Mouse (Mus musculus) liver, embryonic 14.5 days (tissue): ENCODE results near the gene Pfdn4. TPM values are rescaled to one million over a fixed set of nuclear protein-coding genes. Genes with fewer than 3 reads are reported as not detected.

Experiments
- ATAC-seq: fragments of 200-750 bp; cut with Nextera tagmentation; 2 replicates; pipeline ENCODE4 v1.8.0; 2017; ENCODE audit warnings: moderate number of reproducible peaks, mild to moderate bottlenecking, moderate library complexity; ENCODE audit not compliant: insufficient read depth
- DNase-seq, 3 experiments: peaks; one replicate each; pipeline ENCODE4 v3.0.0-alpha.2; 2012 to 2013; ENCODE audit warnings: low read depth in 3 of 3, low spot score in 3 of 3
- H3K27ac ChIP-seq: fragments of 300-500 bp; sonication (generic); 2 replicates; pipeline ENCODE4 v1.5.1; 2014; ENCODE audit warnings: moderate library complexity, mild to moderate bottlenecking, control low read depth, inconsistent platforms
- H3K27me3 ChIP-seq: fragments of 300-500 bp; sonication (generic); 2 replicates; pipeline ENCODE4 v1.6.1; 2014; ENCODE audit warnings: mild to moderate bottlenecking, low read length, moderate library complexity; ENCODE audit not compliant: control insufficient read depth, insufficient read depth
- H3K36me3 ChIP-seq: fragments of 300-500 bp; sonication (generic); replicated peaks from 2 replicates; pipeline ENCODE4 v1.6.1; 2014; ENCODE audit warnings: low read depth; ENCODE audit not compliant: control insufficient read depth, insufficient read depth
- H3K4me1 ChIP-seq, 2 experiments: fragments of 200-500 bp in 1 of 2; fragments of 300-500 bp in 1 of 2; sonication (generic) in 1 of 2; replicated peaks; 2 replicates each; pipeline ENCODE4 v1.6.1; 2012 to 2014; ENCODE audit warnings: antibody characterized with exemption in 1 of 2, inconsistent platforms in 1 of 2, low read length in 1 of 2; ENCODE audit not compliant: control insufficient read depth in 2 of 2, insufficient read depth in 2 of 2
- H3K4me2 ChIP-seq: fragments of 300-500 bp; sonication (generic); 2 replicates; pipeline ENCODE4 v1.6.1; 2014; ENCODE audit warnings: low read depth, mild to moderate bottlenecking, control low read depth, moderate library complexity
- H3K4me3 ChIP-seq, 2 experiments: fragments of 200-500 bp in 1 of 2; fragments of 300-500 bp in 1 of 2; sonication (generic) in 1 of 2; 2 replicates each; pipeline ENCODE4 v1.5.1; 2012 to 2014; ENCODE audit warnings: low read depth in 2 of 2, low read length in 2 of 2, mild to moderate bottlenecking in 2 of 2, control low read depth in 1 of 2, inconsistent platforms in 1 of 2, moderate library complexity in 1 of 2; ENCODE audit not compliant: insufficient read depth in 1 of 2
- H3K9ac ChIP-seq: fragments of 300-500 bp; sonication (generic); replicated peaks from 2 replicates; pipeline ENCODE4 v1.6.1; 2014; ENCODE audit warnings: mild to moderate bottlenecking, control low read depth, moderate library complexity
- H3K9me3 ChIP-seq: fragments of 300-500 bp; sonication (generic); 2 replicates; pipeline ENCODE4 v1.6.1; 2016; ENCODE audit warnings: low read length, mixed read lengths; ENCODE audit not compliant: control insufficient read depth
- CTCF ChIP-seq: IDR thresholded peaks from 2 replicates; pipeline ENCODE4 v1.5.1; 2016; ENCODE audit warnings: antibody characterized with exemption, low read depth, control low read depth
- EP300 ChIP-seq: IDR thresholded peaks from 2 replicates; pipeline ENCODE4 v1.6.1; 2016; ENCODE audit warnings: antibody characterized with exemption, low read depth
- WGBS: fragments of 180-500 bp; shearing (Covaris S2); extraction: QIAGEN DNeasy Blood & Tissue Kit; methylation state at CpG from one replicate; pipeline ENCODE4 v1.1.7; 2014; ENCODE audit not compliant: insufficient replicate concordance; 5-methylcytosine and 5-hydroxymethylcytosine counted together
- polyA plus RNA-seq, 2 experiments: library from polyadenylated mRNA; depleted of rRNA in 1 of 2; stranded (reverse) in 1 of 2; unstranded in 1 of 2; fragments of >200 nt; fragmentation: Nextera tagmentation in 1 of 2; extraction: Ambion mirVana in 1 of 2; gene quantifications; 2 replicates each; pipeline versions ENCODE4 v1.2.1 to v1.2.3; 2012 to 2014

Pfdn4 gene
- polyA plus RNA-seq, 2 experiments, result 24.7 to 45.1 TPM

DNA sequence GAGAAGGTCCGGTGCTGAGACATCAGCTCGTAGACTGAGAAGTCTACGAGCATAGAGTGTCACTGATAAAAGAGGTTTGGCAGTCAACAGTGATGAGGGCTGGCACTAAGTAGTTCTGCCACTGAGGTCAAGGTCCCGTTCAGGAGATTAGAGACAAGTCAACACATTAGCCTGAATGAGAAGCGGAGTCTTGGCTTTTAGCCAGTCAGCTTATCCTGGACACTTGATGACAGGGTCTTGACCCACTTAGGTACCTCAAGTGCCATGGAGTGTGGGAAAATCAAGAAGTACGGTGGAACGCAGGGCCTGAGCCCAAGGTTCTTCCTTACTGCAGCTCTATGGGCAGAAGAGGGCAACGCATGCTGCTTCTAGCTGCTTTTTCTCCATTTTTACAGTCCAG, 19.6 kb upstream of the Pfdn4 start:
- H3K4me1 ChIP-seq, result no peaks in the 10 kb centered on the region
- no peaks in the 10 kb centered on the region for H3K27me3 ChIP-seq
- ATAC-seq (no peak), DNase-seq (no peak)
- H3K36me3 ChIP-seq, result no peaks in the 10 kb centered on the region
- no peak overlapping the region for H3K4me2 ChIP-seq
- 70% methylated on average over 8 of the region's 8 CpGs for WGBS
- H3K9ac ChIP-seq, result no peak overlapping the region
- H3K9me3 ChIP-seq, result no peaks in the 10 kb centered on the region
- TF ChIP-seq CTCF (no peak), EP300 (no peak)
- H3K27ac ChIP-seq, result no peak overlapping the region
- no peak overlapping the region for H3K4me3 ChIP-seq

DNA sequence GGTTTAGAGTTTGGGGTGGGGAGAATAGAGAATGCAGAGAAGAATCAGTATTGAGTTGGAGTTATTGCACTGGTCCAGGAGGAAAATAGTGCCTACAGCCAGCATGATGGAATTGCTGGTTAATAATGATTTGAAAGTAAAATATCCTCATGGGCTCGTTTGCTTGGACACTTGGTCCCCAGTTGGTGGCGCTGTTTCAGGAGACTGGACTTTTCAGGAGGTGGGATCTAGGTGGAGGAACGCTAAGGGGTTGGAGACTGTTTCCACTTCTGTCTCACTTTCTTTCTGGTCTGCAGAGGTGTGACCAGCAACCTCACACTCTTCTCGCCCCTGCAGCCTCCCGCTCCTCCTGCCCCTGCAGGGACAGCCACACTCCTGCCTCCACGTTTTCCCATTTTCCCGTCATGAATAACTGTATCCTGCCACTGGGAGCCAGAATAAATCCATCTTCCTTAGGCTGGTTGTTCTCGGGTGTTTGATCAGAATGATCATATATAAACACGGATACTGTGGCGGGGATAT, 14.1 kb upstream of the Pfdn4 start:
- WGBS, result 49% methylated on average over 10 of the region's 10 CpGs
- TF ChIP-seq EP300 (no peak), CTCF (no peak)
- DNase-seq, result no peak
- Histone ChIP-seq H3K4me1 (no peaks in the 10 kb centered on the region), H3K27me3 (no peaks in the 10 kb centered on the region; the same call in 1 of the 2 replicates), H3K9ac (no peak overlapping the region), H3K4me2 (no peak overlapping the region), H3K9me3 (no peaks in the 10 kb centered on the region), H3K27ac (no peak overlapping the region), H3K36me3 (no peaks in the 10 kb centered on the region), H3K4me3 (no peak overlapping the region)
- ATAC-seq, result no peak

GRCm38 (mm10) chr2:170483914-170484313, 12.3 kb upstream of the Pfdn4 start:
- Histone ChIP-seq H3K27me3 (no peaks in the 10 kb centered on the region; the same call in 1 of the 2 replicates), H3K36me3 (no peaks in the 10 kb centered on the region), H3K4me1 (no peaks in the 10 kb centered on the region), H3K9ac (no peak overlapping the region), H3K4me3 (no peak overlapping the region), H3K27ac (no peak overlapping the region), H3K4me2 (no peak overlapping the region), H3K9me3 (no peaks in the 10 kb centered on the region)
- no peak for DNase-seq
- ATAC-seq, result no peak
- WGBS, result 55% methylated on average over 11 of the region's 11 CpGs
- TF ChIP-seq CTCF (no peak), EP300 (no peak)

GRCm38 (mm10) chr2:170487202-170487601, 9.0 kb upstream of the Pfdn4 start:
- 70% methylated on average over 7 of the region's 7 CpGs for whole genome bisulfite sequencing
- H3K36me3 ChIP-seq, result no peaks in the 10 kb centered on the region
- no peak overlapping the region for H3K4me2 ChIP-seq
- H3K27ac ChIP-seq, result no peak overlapping the region
- DNase-seq (no peak), ATAC-seq (no peak)
- no peaks in the 10 kb centered on the region for H3K9me3 ChIP-seq
- H3K9ac ChIP-seq, result no peak overlapping the region
- no peaks in the 10 kb centered on the region; the same call in 1 of the 2 replicates for H3K27me3 ChIP-seq
- H3K4me3 ChIP-seq, result no peak overlapping the region
- H3K4me1 ChIP-seq, result no peaks in the 10 kb centered on the region
- TF ChIP-seq EP300, result no peak
- no peak for TF ChIP-seq CTCF

GRCm38 (mm10) chr2:170487890-170488502, 8.2 kb upstream of the Pfdn4 start:
- ATAC-seq (no peak), DNase-seq (no peak)
- H3K36me3 ChIP-seq, result no peaks in the 10 kb centered on the region
- TF ChIP-seq CTCF, result peak; percentile 52; the same call in 1 of the 2 replicates
- no peak for TF ChIP-seq EP300
- no peak overlapping the region for H3K9ac ChIP-seq
- H3K27me3 ChIP-seq, result no peaks in the 10 kb centered on the region; the same call in 1 of the 2 replicates
- H3K9me3 ChIP-seq, result no peaks in the 10 kb centered on the region
- no peak overlapping the region for H3K4me2 ChIP-seq
- WGBS, result 47% methylated on average over 26 of the region's 26 CpGs
- H3K4me1 ChIP-seq, result no peaks in the 10 kb centered on the region
- no peak overlapping the region for H3K27ac ChIP-seq
- no peak overlapping the region for H3K4me3 ChIP-seq
